Mouse (Mus musculus) right cerebral cortex, postnatal 25 days (tissue): ENCODE measurements around the gene Adh6a.

ENCODE experiments used
- DNase-seq: peaks from one replicate; pipeline ENCODE4 v3.0.0; 2022

The Adh6a gene

GRCm38 (mm10) chr3:138312965-138313364 lies at the start of gene Adh6a:
Gene Adh6a, plus strand, starts transcription at chr3:138313286.
- DNase-seq: no peak

GRCm38 (mm10) chr3:138264648-138265047 lies 48.4 kb upstream of the Adh6a start:
- DNase-seq: no peak

GRCm38 (mm10) chr3:138270507-138270906 lies 42.6 kb upstream of the Adh6a start:
- no peak for DNase-seq

GRCm38 (mm10) chr3:138271297-138271696 lies 41.8 kb upstream of the Adh6a start:
- DNase-seq: no peak

- no peak for DNase-seq
These were observed 40.0 kb upstream of the Adh6a start for GRCm38 (mm10) chr3:138273080-138273479.

GRCm38 (mm10) chr3:138275100-138275499 lies 38.0 kb upstream of the Adh6a start:
- no peak for DNase-seq

GRCm38 (mm10) chr3:138282556-138282955 lies 30.5 kb upstream of the Adh6a start:
- no peak for DNase-seq

GRCm38 (mm10) chr3:138283831-138284230 lies 29.3 kb upstream of the Adh6a start:
- no peak for DNase-seq

- no peak for DNase-seq
These were observed 27.1 kb upstream of the Adh6a start for GRCm38 (mm10) chr3:138285986-138286385.

- DNase-seq: no peak
These were observed 25.4 kb upstream of the Adh6a start for GRCm38 (mm10) chr3:138287686-138288085.

GRCm38 (mm10) chr3:138290672-138291071 lies 22.4 kb upstream of the Adh6a start:
- no peak for DNase-seq

- DNase-seq: no peak
These were observed 21.5 kb upstream of the Adh6a start for GRCm38 (mm10) chr3:138291529-138292117.

GRCm38 (mm10) chr3:138293298-138293895 lies 19.7 kb upstream of the Adh6a start:
- no peak for DNase-seq

GRCm38 (mm10) chr3:138300130-138300529 lies 13.0 kb upstream of the Adh6a start:
- DNase-seq: no peak

- no peak for DNase-seq
These were observed 10.4 kb upstream of the Adh6a start for GRCm38 (mm10) chr3:138302676-138303075.

- DNase-seq: no peak
These were observed 9.2 kb upstream of the Adh6a start for GRCm38 (mm10) chr3:138303771-138304488.

- DNase-seq: no peak
These were observed 8.6 kb upstream of the Adh6a start for GRCm38 (mm10) chr3:138304489-138304871.

- no peak for DNase-seq
These were observed 7.4 kb upstream of the Adh6a start for GRCm38 (mm10) chr3:138305486-138306289.

GRCm38 (mm10) chr3:138306290-138306683 lies 6.8 kb upstream of the Adh6a start:
- no peak for DNase-seq

GRCm38 (mm10) chr3:138309910-138310309 lies 3.2 kb upstream of the Adh6a start:
- no peak for DNase-seq

- no peak for DNase-seq
These were observed 2.1 kb upstream of the Adh6a start for GRCm38 (mm10) chr3:138311015-138311414.

GRCm38 (mm10) chr3:138316908-138317472 lies 3.9 kb downstream of the Adh6a start:
- DNase-seq: no peak

GRCm38 (mm10) chr3:138325001-138325400 lies 11.9 kb downstream of the Adh6a start:
- no peak for DNase-seq
